Mouse (Mus musculus) midbrain, embryonic 12.5 days (tissue): ENCODE results near the gene Fhl5. TPM values are rescaled to one million over a fixed set of nuclear protein-coding genes. Genes with fewer than 3 reads are reported as not detected.

Source experiments
- ATAC-seq: fragments of 200-750 bp; cut with Nextera tagmentation; 2 replicates; pipeline ENCODE4 v1.8.0; 2017; ENCODE audit warnings: low read depth, moderate TSS enrichment, moderate library complexity; ENCODE audit not compliant: low FRiP score
- H3K27ac ChIP-seq: fragments of 300-500 bp; sonication (generic); replicated peaks from 2 replicates; pipeline ENCODE4 v1.5.1; 2016; ENCODE audit warnings: mild to moderate bottlenecking
- H3K27me3 ChIP-seq: fragments of 300-500 bp; sonication (generic); 2 replicates; pipeline ENCODE4 v1.6.1; 2016; ENCODE audit warnings: mild to moderate bottlenecking
- H3K36me3 ChIP-seq: fragments of 300-500 bp; sonication (generic); 2 replicates; pipeline ENCODE4 v1.6.1; 2016
- H3K4me1 ChIP-seq: fragments of 300-500 bp; sonication (generic); 2 replicates; pipeline ENCODE4 v1.6.1; 2016
- H3K4me2 ChIP-seq: fragments of 300-500 bp; sonication (generic); replicated peaks from 2 replicates; pipeline ENCODE4 v1.6.1; 2016; ENCODE audit warnings: mild to moderate bottlenecking, moderate library complexity
- H3K4me3 ChIP-seq: fragments of 300-500 bp; sonication (generic); 2 replicates; pipeline ENCODE4 v1.5.1; 2016; ENCODE audit warnings: mild to moderate bottlenecking
- H3K9ac ChIP-seq: fragments of 300-500 bp; sonication (generic); replicated peaks from 2 replicates; pipeline ENCODE4 v1.6.1; 2016; ENCODE audit warnings: mild to moderate bottlenecking, moderate library complexity
- H3K9me3 ChIP-seq: fragments of 300-500 bp; sonication (generic); 2 replicates; pipeline ENCODE4 v1.6.1; 2016; ENCODE audit warnings: mild to moderate bottlenecking
- WGBS: fragments of 180-500 bp; shearing (Covaris S2); methylation state at CpG from one replicate; pipeline ENCODE4 v1.1.7; 2016; 5-methylcytosine and 5-hydroxymethylcytosine counted together
- polyA plus RNA-seq: library from polyadenylated mRNA; unstranded; fragments of >200 nt; fragmentation: Nextera tagmentation; extraction: Ambion mirVana; gene quantifications from 2 replicates; pipeline ENCODE4 v1.2.1, GENCODE M21; 2016

Fhl5 gene
- polyA plus RNA-seq, 1 experiment from 2014 or later, result not detected

DNA sequence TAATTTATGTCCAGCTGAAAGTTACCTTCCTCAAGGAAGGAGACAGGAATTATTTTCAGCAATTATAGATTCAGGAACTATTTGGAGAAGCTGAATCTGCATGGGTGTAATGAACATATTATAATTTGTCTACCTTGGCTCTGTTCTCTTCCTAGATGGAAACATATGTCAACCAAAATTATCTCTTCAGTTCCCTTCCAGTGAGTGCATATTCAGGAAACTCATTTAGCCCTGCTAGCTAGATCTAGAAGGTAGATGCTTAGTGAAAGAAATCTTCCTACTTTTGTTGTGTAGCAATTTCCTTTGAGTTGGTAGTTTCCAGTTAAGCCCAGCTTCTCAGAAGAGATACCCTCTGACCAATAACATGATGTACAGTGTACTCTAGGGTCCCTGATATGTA is 20.7 kb downstream of the Fhl5 start:
- H3K36me3 ChIP-seq, result no peaks in the 10 kb centered on the region
- H3K27ac ChIP-seq, result no peak overlapping the region
- H3K9ac ChIP-seq, result no peak overlapping the region
- H3K4me2 ChIP-seq, result no peak overlapping the region
- no peaks in the 10 kb centered on the region for H3K4me1 ChIP-seq
- H3K27me3 ChIP-seq, result no peaks in the 10 kb centered on the region
- no peak for ATAC-seq
- H3K4me3 ChIP-seq, result no peak overlapping the region
- H3K9me3 ChIP-seq, result no peaks in the 10 kb centered on the region

- no peak overlapping the region for H3K4me2 ChIP-seq
- H3K4me1 ChIP-seq, result no peaks in the 10 kb centered on the region
- no peak overlapping the region for H3K9ac ChIP-seq
- ATAC-seq, result no peak
- no peak overlapping the region for H3K4me3 ChIP-seq
- H3K27ac ChIP-seq, result no peak overlapping the region
- WGBS, result 55% methylated on average over 5 of the region's 5 CpGs
- H3K9me3 ChIP-seq, result no peaks in the 10 kb centered on the region
- no peaks in the 10 kb centered on the region for H3K27me3 ChIP-seq
- H3K36me3 ChIP-seq, result no peaks in the 10 kb centered on the region
These were observed 29.2 kb downstream of the Fhl5 start for GRCm38 (mm10) chr4:25213451-25213850.

DNA sequence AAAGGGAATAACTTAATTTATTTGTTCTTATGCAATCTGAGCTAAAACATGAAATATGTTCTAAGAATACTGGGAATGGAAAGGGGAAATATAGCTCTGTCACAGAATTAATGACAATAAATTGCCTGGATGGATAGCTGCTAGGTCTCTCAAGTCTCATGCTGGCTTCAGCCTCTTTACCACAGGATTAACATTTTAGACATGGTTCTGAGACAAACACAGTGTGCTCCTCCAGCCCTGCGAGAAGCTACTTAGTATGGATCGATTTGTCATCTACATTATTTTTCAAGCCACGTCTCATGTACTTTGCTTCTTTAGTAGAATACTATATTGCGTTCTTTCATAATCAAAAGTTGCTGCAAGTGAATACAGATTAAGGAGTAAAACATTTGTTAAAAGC is 36.5 kb downstream of the Fhl5 start:
- peak; percentile 70; the same call in 1 of the 2 replicates for ATAC-seq
- H3K9ac ChIP-seq, result no peak overlapping the region
- WGBS, result 40% methylated on average over 4 of the region's 4 CpGs
- H3K4me1 ChIP-seq, result no peaks in the 10 kb centered on the region
- no peak overlapping the region for H3K27ac ChIP-seq
- no peaks in the 10 kb centered on the region for H3K9me3 ChIP-seq
- no peaks in the 10 kb centered on the region for H3K36me3 ChIP-seq
- H3K4me2 ChIP-seq, result no peak overlapping the region
- no peak overlapping the region for H3K4me3 ChIP-seq
- H3K27me3 ChIP-seq, result no peaks in the 10 kb centered on the region

GRCm38 (mm10) chr4:25197310-25197709 is 45.4 kb downstream of the Fhl5 start:
- no peak overlapping the region for H3K4me2 ChIP-seq
- no peak overlapping the region for H3K27ac ChIP-seq
- no peak for ATAC-seq
- no peak overlapping the region for H3K4me3 ChIP-seq
- no peaks in the 10 kb centered on the region for H3K36me3 ChIP-seq
- WGBS, result 38% methylated on average over 1 of the region's 1 CpGs
- no peaks in the 10 kb centered on the region for H3K9me3 ChIP-seq
- no peaks in the 10 kb centered on the region; the same call in 1 of the 2 replicates for H3K4me1 ChIP-seq
- H3K27me3 ChIP-seq, result no peaks in the 10 kb centered on the region
- H3K9ac ChIP-seq, result no peak overlapping the region

GRCm38 (mm10) chr4:25179617-25180208 is 63.0 kb downstream of the Fhl5 start:
- Histone ChIP-seq H3K27me3 (no peaks in the 10 kb centered on the region), H3K4me1 (no peaks in the 10 kb centered on the region), H3K4me3 (no peak overlapping the region), H3K9me3 (no peaks in the 10 kb centered on the region), H3K27ac (no peak overlapping the region), H3K4me2 (no peak overlapping the region), H3K9ac (no peak overlapping the region), H3K36me3 (no peaks in the 10 kb centered on the region)
- 66% methylated on average over 4 of the region's 4 CpGs for WGBS
- ATAC-seq, result peak; percentile 80

Other genes with a start within 250 kb of the Fhl5 start
- gene Ufl1, start 38.9 kb upstream of the Fhl5 start, polyA plus RNA-seq, result 31.1 and 31.3 TPM in 2 replicates